Mouse (Mus musculus) gastrocnemius, adult 18-20 months (tissue): ENCODE results near the gene Atl1. TPM values are rescaled to one million over a fixed set of nuclear protein-coding genes. Genes with fewer than 3 reads are reported as not detected.

Experiments used
- DNase-seq: peaks from one replicate; pipeline ENCODE4 v3.0.0; 2021; ENCODE audit warnings: low spot score
- total RNA-seq, 2 experiments: library from RNA; stranded (reverse); gene quantifications; 2 replicates each; pipeline ENCODE4 v1.2.3; 2021

The Atl1 gene
- total RNA-seq, 2 experiments from 2014 or later = 1.6 to 3.1 TPM

- no peak for DNase-seq
Measured at GRCm38 (mm10) chr12:69939291-69939690, 46.9 kb downstream of the Atl1 start.

- DNase-seq = no peak
Measured at GRCm38 (mm10) chr12:69941655-69942329, 49.4 kb downstream of the Atl1 start.

DNA sequence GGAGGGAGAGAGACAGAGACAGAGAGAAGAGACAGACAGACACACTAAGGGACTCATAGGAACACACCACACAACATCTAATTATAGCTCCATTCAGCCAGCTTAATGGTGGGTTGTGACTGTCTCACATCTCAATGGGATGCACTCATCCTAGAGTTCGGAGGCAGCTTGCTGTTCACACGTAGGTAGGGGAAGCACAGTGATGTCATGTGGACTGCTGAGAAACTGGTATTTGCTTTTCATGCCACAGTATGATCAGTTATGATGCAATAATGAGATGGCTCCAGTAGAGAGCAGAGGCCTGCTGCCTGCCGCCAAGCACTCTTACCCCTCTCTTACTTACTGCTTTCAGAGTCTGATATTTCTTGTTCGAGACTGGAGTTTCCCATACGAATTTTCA is 53.4 kb downstream of the Atl1 start:
- no peak for DNase-seq

DNA sequence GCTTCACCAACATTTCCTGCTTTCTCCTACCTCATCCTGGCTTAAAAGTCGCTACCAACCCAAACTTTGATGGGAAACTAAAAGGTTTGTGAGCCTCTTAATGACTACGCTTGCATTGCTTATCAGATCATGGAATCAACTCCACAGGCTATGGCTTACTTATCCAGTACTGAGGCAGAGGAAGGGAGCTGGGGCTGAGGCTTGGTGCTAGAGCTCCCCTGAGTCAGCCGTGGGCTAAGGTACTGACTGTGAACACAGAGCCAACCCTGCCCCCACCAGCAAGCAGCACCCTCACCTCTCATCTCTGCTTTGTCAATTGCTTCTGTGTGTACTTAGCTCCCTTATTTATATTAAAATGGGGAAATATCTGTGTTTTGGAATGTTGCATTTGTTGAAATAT is 55.1 kb downstream of the Atl1 start:
- no peak for DNase-seq

GRCm38 (mm10) chr12:69957378-69957777 is 65.0 kb downstream of the Atl1 start:
- DNase-seq = no peak

DNA sequence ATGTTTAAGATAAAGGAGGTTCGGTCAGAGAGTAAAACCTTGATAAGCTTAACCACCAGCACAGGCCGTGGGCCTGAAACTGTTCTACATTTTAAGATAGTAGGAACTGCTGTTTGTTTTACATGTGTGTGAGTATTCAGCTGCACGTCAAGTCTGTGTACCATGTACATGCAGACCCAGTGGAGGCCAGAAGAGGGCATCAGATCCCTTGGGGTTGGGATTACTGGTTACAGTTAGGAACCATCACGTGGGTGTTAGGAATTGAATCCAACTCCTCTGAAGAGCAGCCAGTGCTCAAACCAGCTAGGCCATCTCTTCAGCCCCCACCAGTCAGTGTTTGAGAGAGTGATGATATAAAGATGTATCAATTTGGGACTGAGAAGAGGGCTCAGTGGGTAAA is 70.1 kb downstream of the Atl1 start:
- DNase-seq = peak; percentile 81

- DNase-seq = no peak
Measured at GRCm38 (mm10) chr12:69963141-69963540, 70.7 kb downstream of the Atl1 start.

DNA sequence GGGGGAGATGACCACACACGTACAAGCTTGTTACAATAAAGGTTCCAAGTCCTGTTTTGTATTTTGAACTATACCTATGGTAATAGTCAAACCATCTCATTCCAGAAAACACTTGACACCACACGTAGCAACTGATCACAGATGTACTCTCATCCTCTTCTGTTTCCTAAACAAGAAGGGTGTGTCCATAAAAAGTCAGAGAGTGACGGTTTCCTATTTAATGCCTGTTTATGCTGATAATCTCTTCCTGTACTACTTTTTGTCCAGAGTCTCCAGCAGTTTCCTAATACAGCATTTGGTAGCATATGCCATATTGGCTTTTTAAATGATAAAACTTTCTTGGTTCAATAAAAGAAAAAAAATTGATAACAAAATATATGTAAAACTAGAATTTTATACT is 73.2 kb downstream of the Atl1 start:
- no peak for DNase-seq

DNA sequence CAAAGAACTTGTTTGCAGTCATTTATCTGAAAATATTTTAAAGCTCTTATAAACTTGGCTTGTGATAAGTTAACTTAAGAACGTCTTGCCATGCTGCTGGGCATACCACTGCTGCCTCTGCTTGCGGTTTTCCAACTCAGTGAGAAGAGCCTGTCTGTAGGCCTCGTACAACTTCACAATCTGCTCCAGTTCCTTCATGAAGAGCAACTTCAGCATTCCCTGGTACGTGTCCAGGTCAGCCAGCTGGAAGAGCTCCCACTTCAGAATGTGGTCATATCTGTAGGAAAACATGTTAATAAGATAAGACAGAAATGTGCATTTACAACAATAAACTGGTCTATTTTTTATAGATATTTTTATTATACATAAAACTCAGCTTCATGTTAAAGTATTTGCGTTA is 73.7 kb downstream of the Atl1 start:
- no peak for DNase-seq

- no peak for DNase-seq
Measured at GRCm38 (mm10) chr12:69967112-69967511, 74.7 kb downstream of the Atl1 start.

DNA sequence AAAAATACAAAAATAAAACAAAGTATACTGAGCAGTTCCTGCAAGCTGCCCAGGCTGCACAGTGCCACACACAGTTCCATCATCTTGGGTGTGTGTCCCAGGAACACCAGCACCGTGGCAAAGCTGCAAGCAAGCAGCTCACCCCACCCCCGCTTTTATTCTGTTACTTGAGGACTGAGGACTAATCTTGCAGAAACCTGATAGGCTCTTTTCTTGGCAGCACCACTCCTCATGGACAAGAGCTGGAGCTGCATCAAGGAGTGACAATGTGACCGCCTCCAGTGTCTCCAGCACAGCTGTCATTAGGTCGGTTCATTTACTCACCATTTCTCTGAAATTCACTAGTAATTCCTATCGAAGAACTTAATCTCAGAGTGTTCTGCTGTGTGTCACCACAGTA is 75.7 kb downstream of the Atl1 start:
- peak; percentile 77 for DNase-seq

DNA sequence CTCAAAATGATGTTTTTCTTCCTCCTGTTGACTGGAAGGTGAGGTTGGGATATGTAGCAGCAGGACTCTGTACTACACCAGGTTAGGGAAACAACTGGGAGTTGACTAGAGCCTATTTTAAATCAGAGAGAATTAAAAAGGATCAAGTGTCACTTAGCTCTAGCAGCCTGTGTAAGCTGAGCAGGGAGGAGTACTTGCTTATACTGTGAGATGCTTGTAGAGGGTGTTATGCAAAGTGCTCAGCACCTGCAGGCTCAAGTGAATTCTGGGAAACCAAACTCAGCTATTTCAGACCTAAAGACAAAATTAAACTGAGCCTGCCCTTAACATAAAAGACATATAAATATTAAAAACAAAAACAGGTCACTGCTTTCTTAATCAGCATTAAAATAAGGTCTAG is 81.3 kb downstream of the Atl1 start:
- no peak for DNase-seq

GRCm38 (mm10) chr12:69976688-69977087 is 84.3 kb downstream of the Atl1 start:
- DNase-seq = no peak

- no peak for DNase-seq
Measured at GRCm38 (mm10) chr12:69977376-69977998, 85.1 kb downstream of the Atl1 start.

DNA sequence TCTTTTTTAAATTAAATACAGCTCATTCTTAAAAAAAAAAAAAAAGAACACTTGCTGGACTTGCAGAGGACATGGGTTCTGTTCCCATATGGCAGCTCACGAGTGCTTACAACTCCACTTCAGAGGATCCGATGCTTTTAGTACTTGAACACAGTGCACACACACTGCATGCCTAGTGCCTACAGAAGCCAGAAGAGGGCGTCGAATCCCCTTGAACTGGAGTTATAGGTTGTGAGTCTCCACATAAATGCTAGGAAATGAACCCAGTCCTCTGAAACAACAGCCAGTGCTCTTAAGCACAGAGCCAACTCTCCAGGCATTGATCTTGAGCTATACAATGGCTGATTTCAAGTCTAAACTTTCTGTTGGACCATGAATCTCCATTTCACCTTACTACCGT is 90.5 kb downstream of the Atl1 start:
- no peak for DNase-seq

DNA sequence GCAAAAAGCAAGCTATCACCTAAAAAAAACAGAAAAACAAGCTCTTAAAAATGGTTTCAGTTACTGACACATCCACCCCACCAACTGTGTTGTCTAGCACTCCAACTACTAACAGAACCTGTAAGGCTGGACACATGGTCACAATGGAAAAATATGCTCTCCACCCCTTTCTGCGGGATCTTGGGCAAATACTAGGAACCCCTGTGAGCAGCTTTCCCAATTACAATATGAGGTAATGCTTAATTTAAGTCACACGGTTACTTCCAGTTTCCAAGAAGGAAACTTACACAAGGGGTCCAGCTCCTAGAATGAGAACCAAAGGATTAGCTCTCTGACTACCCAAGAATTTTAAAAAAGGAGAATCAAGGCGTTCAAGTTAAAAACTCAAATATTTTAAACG is 93.1 kb downstream of the Atl1 start:
- DNase-seq = no peak

GRCm38 (mm10) chr12:69986241-69986762 is 93.9 kb downstream of the Atl1 start:
- peak; percentile 42 for DNase-seq

DNA sequence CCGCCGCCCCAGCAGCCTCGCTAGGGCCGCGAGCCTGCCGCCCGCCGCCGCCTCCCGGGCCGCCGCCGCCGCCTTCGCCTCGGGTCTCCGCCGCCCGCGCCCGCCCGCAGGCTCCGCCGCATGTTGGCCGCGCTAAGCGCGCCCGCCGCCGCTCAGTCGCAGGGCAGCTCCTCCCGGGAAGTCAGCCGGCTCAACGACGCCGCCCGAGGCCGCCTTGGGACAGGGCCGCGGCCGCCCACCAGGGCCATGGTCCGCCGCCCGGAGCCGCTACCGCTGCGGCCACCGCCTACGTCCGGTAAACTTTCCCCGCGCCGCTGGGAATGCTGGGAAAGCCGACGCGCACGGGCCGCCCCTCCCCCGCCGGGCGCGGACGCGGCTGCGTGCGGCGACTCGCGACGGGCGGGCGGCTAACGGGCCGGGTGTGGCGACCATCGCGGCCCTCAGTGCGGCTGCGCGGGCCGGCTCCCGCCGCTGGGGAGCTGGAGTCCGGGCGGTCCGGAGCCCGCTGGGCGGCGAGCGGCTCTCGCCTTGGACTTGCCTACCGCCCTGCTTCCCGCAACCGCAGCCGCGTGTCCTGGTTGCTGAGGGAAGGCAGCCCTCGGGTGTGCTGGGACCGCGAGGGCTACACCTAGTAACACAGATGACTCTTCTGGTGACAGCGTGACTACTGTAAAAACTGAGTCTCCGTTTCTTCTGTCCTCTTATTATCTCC is 94.5 kb downstream of the Atl1 start, which contains the start of gene Sav1:
Gene Sav1 (minus strand): TSS at position 217 of the 712 bp plus-strand sequence.
- DNase-seq = peak; percentile 92

GRCm38 (mm10) chr12:69995382-69995781 is 103.0 kb downstream of the Atl1 start:
- no peak for DNase-seq

- DNase-seq = no peak
Measured at GRCm38 (mm10) chr12:69998186-69998983, 106.0 kb downstream of the Atl1 start.

GRCm38 (mm10) chr12:70005103-70005502 is 112.7 kb downstream of the Atl1 start:
- DNase-seq = no peak

- no peak for DNase-seq
Measured at GRCm38 (mm10) chr12:70010356-70010755, 117.9 kb downstream of the Atl1 start.
